Mouse (Mus musculus) cerebellum, postnatal 10 days (tissue): ENCODE measurements around the gene Plekho1.

Experiments
- DNase-seq, 2 experiments: peaks; one replicate each; pipeline ENCODE4 v3.0.0; 2021; ENCODE audit warnings: mixed read lengths in 2 of 2

The Plekho1 gene

GRCm38 (mm10) chr3:96001560-96001959 lies 5.8 kb upstream of the Plekho1 start:
- DNase-seq, result no peak

- no peak for DNase-seq
Measured at GRCm38 (mm10) chr3:96000921-96001501, 5.2 kb upstream of the Plekho1 start.

- DNase-seq, result no peak
Measured at GRCm38 (mm10) chr3:96000080-96000632, 4.4 kb upstream of the Plekho1 start.

- DNase-seq, result no peak
Measured at GRCm38 (mm10) chr3:95999308-96000079, 3.7 kb upstream of the Plekho1 start.

GRCm38 (mm10) chr3:95997203-95997721 lies 1.5 kb upstream of the Plekho1 start:
- DNase-seq, result no peak

GRCm38 (mm10) chr3:95996451-95997073 lies 761 bp upstream of the Plekho1 start:
- no peak for DNase-seq

- peak in 1 of 2 experiments; percentile 74 for DNase-seq
Measured at GRCm38 (mm10) chr3:95994975-95995801, 613 bp downstream of the Plekho1 start.

- DNase-seq, result no peak
Measured at GRCm38 (mm10) chr3:95994381-95994846, 1.4 kb downstream of the Plekho1 start.

- DNase-seq, result peak; percentile 62 to 65
Measured at GRCm38 (mm10) chr3:95993881-95994280, 1.9 kb downstream of the Plekho1 start.

GRCm38 (mm10) chr3:95992990-95993603 lies 2.7 kb downstream of the Plekho1 start:
- DNase-seq, result no peak

- no peak for DNase-seq
Measured at GRCm38 (mm10) chr3:95990413-95990941, 5.3 kb downstream of the Plekho1 start.

GRCm38 (mm10) chr3:95988969-95989368 lies 6.8 kb downstream of the Plekho1 start:
- DNase-seq, result peak; percentile 86 to 87

- DNase-seq, result no peak
Measured at GRCm38 (mm10) chr3:95988138-95988537, 7.7 kb downstream of the Plekho1 start.

GRCm38 (mm10) chr3:95987386-95988110 lies 8.3 kb downstream of the Plekho1 start:
- DNase-seq, result no peak

GRCm38 (mm10) chr3:95986984-95987383 lies 8.8 kb downstream of the Plekho1 start:
- no peak for DNase-seq

GRCm38 (mm10) chr3:95986001-95986622 lies 9.7 kb downstream of the Plekho1 start:
- peak; percentile 47 to 58 for DNase-seq

GRCm38 (mm10) chr3:95985209-95986000 lies 10.4 kb downstream of the Plekho1 start:
- DNase-seq, result peak; percentile 66 to 72

GRCm38 (mm10) chr3:95982129-95982528 lies 13.7 kb downstream of the Plekho1 start:
- DNase-seq, result no peak

GRCm38 (mm10) chr3:95980276-95980970 lies 15.4 kb downstream of the Plekho1 start:
- no peak for DNase-seq
